Mouse (Mus musculus) neural tube, embryonic 13.5 days (tissue): ENCODE measurements around the gene Evl. TPM values are rescaled to one million over a fixed set of nuclear protein-coding genes. Genes with fewer than 3 reads are reported as not detected.

Experiments
- ATAC-seq: fragments of 200-750 bp; cut with Nextera tagmentation; 2 replicates; pipeline ENCODE4 v1.8.0; 2017; ENCODE audit warnings: low read depth, mild to moderate bottlenecking, moderate TSS enrichment, moderate library complexity
- H3K27ac ChIP-seq: fragments of 300-500 bp; sonication (generic); replicated peaks from 2 replicates; pipeline ENCODE4 v1.5.1; 2015; ENCODE audit warnings: moderate library complexity, mild to moderate bottlenecking, inconsistent platforms
- H3K27me3 ChIP-seq: fragments of 300-500 bp; sonication (generic); 2 replicates; pipeline ENCODE4 v1.6.1; 2015; ENCODE audit warnings: mild to moderate bottlenecking, inconsistent platforms
- H3K36me3 ChIP-seq: fragments of 300-500 bp; sonication (generic); 2 replicates; pipeline ENCODE4 v1.6.1; 2015; ENCODE audit warnings: mild to moderate bottlenecking, inconsistent platforms
- H3K4me1 ChIP-seq: fragments of 300-500 bp; sonication (generic); replicated peaks from 2 replicates; pipeline ENCODE4 v1.6.1; 2015; ENCODE audit warnings: inconsistent platforms
- H3K4me2 ChIP-seq: fragments of 300-500 bp; sonication (generic); 2 replicates; pipeline ENCODE4 v1.6.1; 2015; ENCODE audit warnings: inconsistent platforms, mild to moderate bottlenecking, moderate library complexity
- H3K4me3 ChIP-seq: fragments of 300-500 bp; sonication (generic); 2 replicates; pipeline ENCODE4 v1.5.1; 2015; ENCODE audit warnings: mild to moderate bottlenecking, inconsistent platforms
- H3K9ac ChIP-seq: fragments of 300-500 bp; sonication (generic); 2 replicates; pipeline ENCODE4 v1.6.1; 2015; ENCODE audit warnings: moderate library complexity, mild to moderate bottlenecking, inconsistent platforms
- H3K9me3 ChIP-seq: fragments of 300-500 bp; sonication (generic); 2 replicates; pipeline ENCODE4 v1.6.1; 2016; ENCODE audit warnings: inconsistent platforms
- WGBS: fragments of 180-500 bp; shearing (Covaris S2); methylation state at CpG from one replicate; pipeline ENCODE4 v1.1.7; 2015; 5-methylcytosine and 5-hydroxymethylcytosine counted together
- polyA plus RNA-seq: library from polyadenylated mRNA; unstranded; fragments of >200 nt; fragmentation: Nextera tagmentation; extraction: Ambion mirVana; gene quantifications from 2 replicates; pipeline ENCODE4 v1.2.1, GENCODE M21; 2015

The Evl gene
- polyA plus RNA-seq, 1 experiment from 2014 or later = 208 TPM

DNA sequence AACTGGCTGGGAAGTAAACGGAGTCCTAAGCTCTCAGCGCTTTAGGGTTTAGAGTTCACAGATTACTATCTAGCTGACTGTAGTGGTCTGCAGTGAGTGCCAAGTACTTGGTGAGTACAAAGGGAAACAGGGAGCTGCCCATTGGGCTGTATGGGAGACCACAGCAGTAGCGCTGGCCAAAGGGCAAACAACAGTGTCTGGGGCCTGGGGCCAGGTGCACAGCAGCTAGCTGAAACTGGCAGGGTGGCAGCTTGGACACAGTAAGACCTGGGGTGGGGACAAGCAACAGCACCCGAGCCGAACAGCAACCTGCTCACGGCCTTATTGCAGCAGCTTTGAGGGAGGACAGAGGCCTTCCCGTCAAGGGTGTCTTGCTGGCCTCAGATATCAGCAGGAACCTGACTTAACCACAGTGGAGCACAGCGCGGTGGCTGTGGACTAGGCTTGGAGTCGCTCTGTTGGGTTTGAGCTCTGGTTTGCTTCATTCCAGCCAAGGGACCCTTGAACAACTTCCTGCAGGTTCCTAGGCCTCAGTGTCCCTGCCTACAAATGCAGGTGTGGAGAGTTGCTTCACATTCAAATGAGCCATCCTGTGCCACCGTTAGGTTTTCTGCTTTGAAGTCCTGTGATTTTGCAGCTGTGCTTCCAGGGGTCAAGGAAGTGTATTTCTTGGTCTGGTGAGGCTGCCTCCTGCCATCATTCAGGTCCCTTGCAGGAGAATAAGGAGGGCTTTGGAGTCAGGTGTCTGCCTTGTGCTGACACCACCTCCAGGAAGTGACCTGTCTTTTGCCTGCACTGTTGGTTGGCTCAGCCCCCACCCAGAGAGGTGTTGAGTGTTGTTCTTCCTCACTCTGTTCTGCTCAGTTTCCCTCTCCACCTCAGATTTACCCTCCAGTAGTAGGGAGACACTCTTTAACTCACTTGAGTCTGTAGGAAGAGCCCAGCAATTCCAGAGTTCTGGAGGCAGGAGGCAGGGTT lies 99.1 kb downstream of the Evl start:
- H3K27me3 ChIP-seq = no peaks in the 10 kb centered on the region
- no peak overlapping the region for H3K4me3 ChIP-seq
- WGBS = 89% methylated on average over 11 of the region's 11 CpGs
- H3K27ac ChIP-seq = no peak overlapping the region
- H3K9ac ChIP-seq = no peak overlapping the region
- no peaks in the 10 kb centered on the region for H3K9me3 ChIP-seq
- peaks cover 81% of the 10 kb centered on the region for H3K36me3 ChIP-seq
- H3K4me2 ChIP-seq = no peak overlapping the region
- no peaks in the 10 kb centered on the region for H3K4me1 ChIP-seq
- ATAC-seq = no peak

- no peak overlapping the region; the same call in 1 of the 2 replicates for H3K27ac ChIP-seq
- H3K36me3 ChIP-seq = peaks cover 71% of the 10 kb centered on the region
- no peak overlapping the region for H3K4me2 ChIP-seq
- H3K4me3 ChIP-seq = no peak overlapping the region
- no peak overlapping the region for H3K9ac ChIP-seq
- no peaks in the 10 kb centered on the region for H3K27me3 ChIP-seq
- H3K9me3 ChIP-seq = no peaks in the 10 kb centered on the region
- no peaks in the 10 kb centered on the region for H3K4me1 ChIP-seq
- ATAC-seq = 0 out of 2 replicates have a peak, but pooled peaks have one; percentile 19
- WGBS = 86% methylated on average over 1 of the region's 1 CpGs
Observed at GRCm38 (mm10) chr12:108657350-108657749, 102.8 kb downstream of the Evl start.

- Histone ChIP-seq H3K4me2 (no peak overlapping the region), H3K27me3 (no peaks in the 10 kb centered on the region), H3K4me3 (no peak overlapping the region), H3K36me3 (peaks cover 49% of the 10 kb centered on the region), H3K27ac (peak overlapping the region; percentile 55), H3K9me3 (no peaks in the 10 kb centered on the region), H3K4me1 (peaks cover 13% of the 10 kb centered on the region), H3K9ac (no peak overlapping the region)
- WGBS = 75% methylated on average over 8 of the region's 8 CpGs
- no peak for ATAC-seq
Observed at GRCm38 (mm10) chr12:108668606-108669235, 114.2 kb downstream of the Evl start.

GRCm38 (mm10) chr12:108671541-108671940 lies 117.0 kb downstream of the Evl start:
- Histone ChIP-seq H3K4me2 (no peak overlapping the region), H3K9ac (no peak overlapping the region), H3K27ac (no peak overlapping the region), H3K4me1 (peaks cover 13% of the 10 kb centered on the region), H3K36me3 (peaks cover 63% of the 10 kb centered on the region), H3K4me3 (no peak overlapping the region), H3K9me3 (no peaks in the 10 kb centered on the region), H3K27me3 (no peaks in the 10 kb centered on the region)
- no peak for ATAC-seq
- WGBS = 91% methylated on average over 2 of the region's 2 CpGs

DNA sequence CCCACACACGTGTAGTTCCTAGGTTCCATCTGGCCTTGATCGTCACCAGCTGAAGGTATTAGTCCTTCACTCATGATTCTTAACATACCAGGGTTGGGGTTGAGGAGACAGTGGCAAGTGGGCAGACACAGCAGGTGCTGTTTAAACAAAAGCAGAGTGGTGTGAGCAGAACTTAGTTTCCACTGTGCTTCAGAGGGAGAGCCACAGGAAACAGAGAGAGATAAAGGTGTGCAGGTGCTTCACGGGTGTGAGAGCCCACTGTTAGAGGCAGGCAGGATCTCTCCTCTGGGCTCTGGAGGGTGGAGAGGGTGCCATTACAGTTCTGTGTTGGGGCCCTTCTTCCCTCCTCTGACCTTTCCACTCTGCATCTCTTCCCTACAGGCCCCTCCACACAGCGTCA lies 118.4 kb downstream of the Evl start:
- ATAC-seq = no peak
- H3K36me3 ChIP-seq = peaks cover 76% of the 10 kb centered on the region
- WGBS = 89% methylated on average over 4 of the region's 4 CpGs

DNA sequence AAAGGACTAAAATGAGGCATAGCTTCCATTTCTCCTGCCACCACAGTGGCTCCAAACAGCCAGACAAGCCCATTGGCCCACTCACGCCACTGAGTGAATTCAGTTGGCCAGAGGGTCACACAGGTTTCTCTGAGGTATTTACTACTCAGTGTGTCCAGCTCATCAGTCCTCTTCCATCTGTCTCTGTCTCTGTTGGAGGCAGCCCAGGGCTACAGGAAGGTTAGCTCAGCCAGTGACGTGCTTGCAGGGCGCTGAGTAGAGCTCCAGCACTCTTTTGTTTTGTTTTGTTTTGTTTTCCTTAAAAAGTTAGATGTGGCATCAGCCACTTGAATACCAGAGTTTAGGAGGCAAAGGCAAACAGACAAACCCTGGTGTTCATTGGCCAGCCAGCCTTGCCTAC lies 119.0 kb downstream of the Evl start:
- no peaks in the 10 kb centered on the region for H3K27me3 ChIP-seq
- H3K4me3 ChIP-seq = no peak overlapping the region
- H3K36me3 ChIP-seq = peaks cover 78% of the 10 kb centered on the region
- H3K4me2 ChIP-seq = no peak overlapping the region
- no peaks in the 10 kb centered on the region for H3K9me3 ChIP-seq
- no peak for ATAC-seq
- 83% methylated on average over 3 of the region's 3 CpGs for WGBS
- H3K27ac ChIP-seq = no peak overlapping the region
- peaks cover 4% of the 10 kb centered on the region; the same call in 1 of the 2 replicates for H3K4me1 ChIP-seq
- H3K9ac ChIP-seq = no peak overlapping the region

More for the DNA sequence above, 118.4 kb downstream of the Evl start:
- H3K4me1 ChIP-seq = peaks cover 11% of the 10 kb centered on the region
- H3K4me3 ChIP-seq = no peak overlapping the region
- H3K4me2 ChIP-seq = no peak overlapping the region
- no peaks in the 10 kb centered on the region for H3K27me3 ChIP-seq
- no peak overlapping the region for H3K27ac ChIP-seq
- no peaks in the 10 kb centered on the region for H3K9me3 ChIP-seq
- H3K9ac ChIP-seq = no peak overlapping the region

DNA sequence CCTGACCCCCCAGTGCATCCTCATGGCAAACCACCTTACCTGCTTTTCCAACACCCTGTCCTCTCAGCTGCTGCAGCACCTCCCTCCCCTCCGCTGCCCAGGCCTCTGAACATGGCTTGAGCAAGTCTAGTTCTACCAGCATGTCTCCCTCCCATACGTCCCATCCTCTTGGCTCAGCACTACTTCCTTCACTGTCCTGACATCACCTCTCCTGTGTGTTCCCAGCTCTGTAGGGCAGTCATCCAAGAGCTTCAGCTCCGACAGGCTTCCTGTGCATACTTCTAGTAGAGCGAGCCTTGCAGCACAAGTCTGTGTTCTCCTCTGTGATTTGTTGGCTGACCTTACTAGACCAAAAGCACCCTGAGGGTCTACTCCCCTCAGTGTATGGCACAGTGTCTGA lies 120.0 kb downstream of the Evl start:
- no peaks in the 10 kb centered on the region for H3K4me1 ChIP-seq
- H3K36me3 ChIP-seq = peaks cover 85% of the 10 kb centered on the region
- no peaks in the 10 kb centered on the region for H3K27me3 ChIP-seq
- no peak overlapping the region for H3K4me3 ChIP-seq
- WGBS = 90% methylated on average over 4 of the region's 4 CpGs
- H3K27ac ChIP-seq = no peak overlapping the region
- ATAC-seq = no peak
- no peaks in the 10 kb centered on the region for H3K9me3 ChIP-seq
- no peak overlapping the region for H3K4me2 ChIP-seq
- H3K9ac ChIP-seq = no peak overlapping the region

GRCm38 (mm10) chr12:108674916-108675315 lies 120.4 kb downstream of the Evl start:
- peaks cover 85% of the 10 kb centered on the region for H3K36me3 ChIP-seq

DNA sequence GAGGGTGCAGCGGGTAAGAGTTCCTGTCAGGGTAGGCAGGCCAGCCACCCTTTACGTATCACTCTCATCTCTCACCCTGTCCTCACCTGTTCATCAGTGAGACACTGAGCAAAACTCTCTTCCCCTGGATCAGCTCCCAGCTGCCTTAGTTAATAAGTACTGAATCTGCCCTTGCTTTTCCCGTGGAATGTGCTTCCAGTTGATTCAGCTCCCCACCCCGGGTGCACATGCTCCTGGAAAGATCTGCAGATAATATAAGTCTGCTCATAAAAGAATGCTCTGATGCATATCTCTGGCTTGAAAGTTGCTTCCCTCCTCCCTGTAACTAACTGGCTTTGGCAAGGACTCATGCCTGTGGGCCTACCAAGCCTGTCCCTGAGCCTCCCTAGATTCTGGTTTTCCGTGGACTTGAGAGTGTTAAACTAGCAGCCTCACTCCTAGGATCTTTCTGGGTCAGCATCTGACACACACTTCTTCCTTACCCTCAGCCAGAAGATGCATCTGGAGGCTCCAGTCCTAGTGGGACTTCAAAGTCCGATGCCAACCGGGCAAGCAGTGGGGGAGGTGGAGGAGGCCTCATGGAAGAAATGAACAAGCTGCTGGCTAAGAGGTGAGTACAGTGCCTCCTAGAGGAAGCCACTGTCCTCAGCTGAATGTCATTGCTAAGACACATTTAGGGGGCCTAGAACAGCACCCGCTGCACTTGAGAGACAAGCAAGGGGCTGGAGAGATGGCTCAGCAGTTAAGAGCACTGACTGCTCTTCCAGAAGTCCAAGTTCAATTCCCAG lies 121.3 kb downstream of the Evl start:
- 88% methylated on average over 8 of the region's 8 CpGs for WGBS
- H3K36me3 ChIP-seq = peaks cover 84% of the 10 kb centered on the region

More at GRCm38 (mm10) chr12:108674916-108675315, 120.4 kb downstream of the Evl start:
- WGBS = 98% methylated on average over 2 of the region's 2 CpGs
- Histone ChIP-seq H3K27ac (no peak overlapping the region), H3K9ac (no peak overlapping the region), H3K9me3 (no peaks in the 10 kb centered on the region), H3K27me3 (no peaks in the 10 kb centered on the region), H3K4me2 (no peak overlapping the region), H3K4me3 (no peak overlapping the region), H3K4me1 (no peaks in the 10 kb centered on the region)
- no peak for ATAC-seq

DNA sequence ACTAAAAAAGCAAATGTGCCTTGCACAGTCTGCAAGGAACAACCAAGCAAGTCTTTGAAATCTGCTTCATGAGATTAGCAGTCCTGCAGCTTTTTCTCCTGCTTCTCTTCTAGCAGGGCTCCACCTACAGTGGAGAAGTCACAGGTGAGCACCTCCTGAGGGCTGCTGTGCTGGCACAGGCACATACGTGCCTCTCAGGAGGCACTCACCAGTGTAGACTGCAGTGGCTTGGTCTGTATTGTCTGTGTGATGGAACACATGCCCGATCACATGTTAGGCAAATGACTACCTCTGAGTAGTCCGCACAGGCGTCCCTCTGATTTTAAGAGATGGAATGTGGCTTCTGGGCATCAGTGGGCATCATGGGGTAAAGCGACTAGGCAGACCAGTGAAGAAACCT lies 122.6 kb downstream of the Evl start:
- Histone ChIP-seq H3K36me3 (peaks cover 89% of the 10 kb centered on the region), H3K4me1 (no peaks in the 10 kb centered on the region), H3K27me3 (no peaks in the 10 kb centered on the region), H3K9me3 (no peaks in the 10 kb centered on the region), H3K9ac (no peak overlapping the region), H3K4me3 (no peak overlapping the region), H3K27ac (no peak overlapping the region), H3K4me2 (no peak overlapping the region)
- WGBS = 92% methylated on average over 5 of the region's 5 CpGs
- ATAC-seq = no peak

More for the DNA sequence above, 121.3 kb downstream of the Evl start:
- Histone ChIP-seq H3K9ac (no peak overlapping the region), H3K9me3 (no peaks in the 10 kb centered on the region), H3K27me3 (no peaks in the 10 kb centered on the region), H3K4me2 (no peak overlapping the region), H3K27ac (no peak overlapping the region), H3K4me1 (no peaks in the 10 kb centered on the region), H3K4me3 (no peak overlapping the region)
- no peak for ATAC-seq

DNA sequence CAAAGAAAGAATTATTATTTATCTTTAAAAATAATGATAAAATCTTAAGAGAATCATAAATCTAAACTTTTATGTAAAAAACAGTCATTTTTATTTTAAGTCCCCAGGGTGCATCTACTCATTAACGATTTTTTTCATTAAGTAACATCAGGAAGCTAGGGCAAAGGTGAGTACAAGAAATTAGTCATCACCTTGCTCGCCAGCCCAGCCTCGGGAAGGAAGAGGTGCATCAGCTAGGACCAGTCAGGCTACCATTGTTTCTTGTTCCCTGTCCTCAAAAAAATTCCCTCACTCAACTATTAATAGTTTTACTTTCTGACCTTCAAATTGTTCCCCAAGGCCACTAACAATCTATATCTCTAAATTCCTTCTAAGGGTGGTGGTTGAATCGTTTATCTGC lies 123.8 kb downstream of the Evl start:
- Histone ChIP-seq H3K36me3 (peaks cover 90% of the 10 kb centered on the region), H3K27ac (no peak overlapping the region), H3K4me1 (no peaks in the 10 kb centered on the region), H3K4me2 (no peak overlapping the region), H3K27me3 (no peaks in the 10 kb centered on the region), H3K9ac (no peak overlapping the region), H3K9me3 (no peaks in the 10 kb centered on the region), H3K4me3 (no peak overlapping the region)
- WGBS = 81% methylated on average over 4 of the region's 4 CpGs
- ATAC-seq = no peak

GRCm38 (mm10) chr12:108680861-108681260 lies 126.3 kb downstream of the Evl start:
- H3K9me3 ChIP-seq = no peaks in the 10 kb centered on the region
- H3K27ac ChIP-seq = no peak overlapping the region
- no peak overlapping the region for H3K4me3 ChIP-seq
- no peak for ATAC-seq
- no peaks in the 10 kb centered on the region for H3K27me3 ChIP-seq
- WGBS = 94% methylated on average over 8 of the region's 8 CpGs
- no peak overlapping the region for H3K9ac ChIP-seq
- peaks cover 91% of the 10 kb centered on the region for H3K36me3 ChIP-seq
- H3K4me2 ChIP-seq = no peak overlapping the region
- no peaks in the 10 kb centered on the region for H3K4me1 ChIP-seq
